Mouse (Mus musculus): Measurements from ENCODE around the gene Sox4. TPM values are rescaled to one million over a fixed set of nuclear protein-coding genes. Genes with fewer than 3 reads are reported as not detected.

The Sox4 gene
- total RNA-seq, 2 experiments from 2014 or later: 47.8 to 50.1 TPM

- DNase-seq (ENCODE audit: low spot score in 2 of 2): no peak
These were observed 5.6 kb downstream of the Sox4 start for GRCm38 (mm10) chr13:28947740-28948441.

- DNase-seq (ENCODE audit: low spot score in 2 of 2): no peak
These were observed 6.9 kb downstream of the Sox4 start for GRCm38 (mm10) chr13:28946565-28947135.

GRCm38 (mm10) chr13:28945681-28946080 is 7.8 kb downstream of the Sox4 start:
- no peak for DNase-seq (ENCODE audit: low spot score in 2 of 2)

GRCm38 (mm10) chr13:28942926-28943325 is 10.6 kb downstream of the Sox4 start:
- DNase-seq (ENCODE audit: low spot score in 2 of 2): no peak

- no peak for DNase-seq (ENCODE audit: low spot score in 2 of 2)
These were observed 11.4 kb downstream of the Sox4 start for GRCm38 (mm10) chr13:28941983-28942630.

GRCm38 (mm10) chr13:28933375-28933774 is 20.1 kb downstream of the Sox4 start:
- no peak for DNase-seq (ENCODE audit: low spot score in 2 of 2)

- DNase-seq (ENCODE audit: low spot score in 2 of 2): no peak
These were observed 21.7 kb downstream of the Sox4 start for GRCm38 (mm10) chr13:28931776-28932175.

GRCm38 (mm10) chr13:28931266-28931665 is 22.2 kb downstream of the Sox4 start:
- DNase-seq (ENCODE audit: low spot score in 2 of 2): no peak

GRCm38 (mm10) chr13:28930364-28930763 is 23.1 kb downstream of the Sox4 start:
- DNase-seq (ENCODE audit: low spot score in 2 of 2): no peak

GRCm38 (mm10) chr13:28929936-28930335 is 23.6 kb downstream of the Sox4 start:
- no peak for DNase-seq (ENCODE audit: low spot score in 2 of 2)

GRCm38 (mm10) chr13:28923136-28923535 is 30.4 kb downstream of the Sox4 start:
- no peak for DNase-seq (ENCODE audit: low spot score in 2 of 2)

- no peak for DNase-seq (ENCODE audit: low spot score in 2 of 2)
These were observed 35.9 kb downstream of the Sox4 start for GRCm38 (mm10) chr13:28917379-28918250.

GRCm38 (mm10) chr13:28913656-28914055 is 39.9 kb downstream of the Sox4 start:
- DNase-seq (ENCODE audit: low spot score in 2 of 2): no peak

GRCm38 (mm10) chr13:28906981-28907380 is 46.5 kb downstream of the Sox4 start:
- DNase-seq (ENCODE audit: low spot score in 2 of 2): no peak

Data from layer of hippocampus, postnatal 14 days (tissue).